Mouse (Mus musculus) testis, adult 2 months (tissue): ENCODE measurements around the gene Upb1. TPM values are rescaled to one million over a fixed set of nuclear protein-coding genes. Genes with fewer than 3 reads are reported as not detected.

ENCODE experiments used
- H3K27ac ChIP-seq: fragments of 200-500 bp; 2 replicates; pipeline ENCODE4 v1.5.1; 2012; ENCODE audit warnings: low read depth, low read length; ENCODE audit not compliant: control insufficient read depth, insufficient read depth
- H3K27me3 ChIP-seq: fragments of 200-500 bp; 2 replicates; pipeline ENCODE4 v1.6.1; 2012; ENCODE audit warnings: mild to moderate bottlenecking, low read length, moderate library complexity; ENCODE audit not compliant: control insufficient read depth, insufficient read depth
- H3K36me3 ChIP-seq: fragments of 200-500 bp; 2 replicates; pipeline ENCODE4 v1.6.1; 2012; ENCODE audit warnings: mild to moderate bottlenecking, low read length; ENCODE audit not compliant: control insufficient read depth, insufficient read depth
- H3K4me1 ChIP-seq: fragments of 200-500 bp; 2 replicates; pipeline ENCODE4 v1.6.1; 2012; ENCODE audit warnings: low read length; ENCODE audit not compliant: control insufficient read depth, insufficient read depth
- H3K4me3 ChIP-seq: fragments of 200-500 bp; 2 replicates; pipeline ENCODE4 v1.5.1; 2012; ENCODE audit warnings: low read depth, mild to moderate bottlenecking, low read length, moderate library complexity, mixed read lengths; ENCODE audit not compliant: control insufficient read depth
- CTCF ChIP-seq: fragments of 200-500 bp; IDR thresholded peaks from 2 replicates; pipeline ENCODE4 v1.5.1; 2012; ENCODE audit warnings: low read depth, mild to moderate bottlenecking, inconsistent platforms, low read length, moderate library complexity; ENCODE audit not compliant: control insufficient read depth, insufficient read depth, insufficient replicate concordance
- POLR2A ChIP-seq: fragments of 200-500 bp; IDR thresholded peaks from 2 replicates; pipeline ENCODE4 v1.6.1; 2012; ENCODE audit warnings: low read depth, mild to moderate bottlenecking, inconsistent platforms, low read length, moderate library complexity; ENCODE audit not compliant: control insufficient read depth
- polyA plus RNA-seq: library from polyadenylated mRNA; depleted of rRNA; stranded (reverse); fragments of >200 nt; gene quantifications from 2 replicates; pipeline ENCODE4 v1.2.3, GENCODE M21; 2012

The Upb1 gene
- polyA plus RNA-seq, 1 experiment, result 0.20 TPM

- H3K27me3 ChIP-seq, result no peaks in the 10 kb centered on the region
- H3K36me3 ChIP-seq, result no peaks in the 10 kb centered on the region
- TF ChIP-seq POLR2A (no peak), CTCF (no peak)
Observed at GRCm38 (mm10) chr10:75481703-75482102, 80.8 kb downstream of the Upb1 start.

GRCm38 (mm10) chr10:75482271-75482670 is 81.4 kb downstream of the Upb1 start:
- TF ChIP-seq POLR2A (no peak), CTCF (no peak)
- no peaks in the 10 kb centered on the region for H3K4me1 ChIP-seq

More at GRCm38 (mm10) chr10:75481703-75482102, 80.8 kb downstream of the Upb1 start:
- Histone ChIP-seq H3K27ac (no peak overlapping the region), H3K4me3 (no peak overlapping the region), H3K4me1 (no peaks in the 10 kb centered on the region)

GRCm38 (mm10) chr10:75482919-75483483 is 82.1 kb downstream of the Upb1 start:
- TF ChIP-seq CTCF (no peak), POLR2A (no peak)
- Histone ChIP-seq H3K4me1 (no peaks in the 10 kb centered on the region), H3K27ac (no peak overlapping the region), H3K27me3 (no peaks in the 10 kb centered on the region), H3K4me3 (no peak overlapping the region), H3K36me3 (no peaks in the 10 kb centered on the region)

More at GRCm38 (mm10) chr10:75482271-75482670, 81.4 kb downstream of the Upb1 start:
- no peak overlapping the region for H3K27ac ChIP-seq
- H3K36me3 ChIP-seq, result no peaks in the 10 kb centered on the region
- no peaks in the 10 kb centered on the region for H3K27me3 ChIP-seq
- H3K4me3 ChIP-seq, result no peak overlapping the region

DNA sequence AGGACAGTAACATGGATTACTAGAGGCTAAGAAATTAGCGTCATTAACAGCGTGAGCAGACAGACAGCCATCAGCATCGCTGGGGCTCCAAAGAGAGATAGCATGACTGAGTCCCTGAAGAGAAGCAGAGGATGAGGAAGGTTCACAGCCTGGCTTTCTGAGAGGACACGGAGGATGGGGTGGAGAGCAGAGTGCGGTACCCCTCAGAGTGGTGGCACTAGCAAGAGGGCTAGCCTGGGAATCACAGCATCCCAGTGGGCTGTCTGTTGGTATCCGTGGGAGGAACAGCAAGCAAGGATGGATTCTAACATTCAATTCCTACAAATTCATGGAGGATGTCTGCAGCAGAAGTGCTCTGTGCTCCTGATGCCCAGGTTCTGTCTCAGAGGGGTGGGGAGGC is 83.2 kb downstream of the Upb1 start:
- Histone ChIP-seq H3K27me3 (no peaks in the 10 kb centered on the region), H3K4me3 (no peak overlapping the region), H3K4me1 (no peaks in the 10 kb centered on the region), H3K36me3 (no peaks in the 10 kb centered on the region), H3K27ac (no peak overlapping the region)
- no peak for TF ChIP-seq POLR2A
- no peak for TF ChIP-seq CTCF

DNA sequence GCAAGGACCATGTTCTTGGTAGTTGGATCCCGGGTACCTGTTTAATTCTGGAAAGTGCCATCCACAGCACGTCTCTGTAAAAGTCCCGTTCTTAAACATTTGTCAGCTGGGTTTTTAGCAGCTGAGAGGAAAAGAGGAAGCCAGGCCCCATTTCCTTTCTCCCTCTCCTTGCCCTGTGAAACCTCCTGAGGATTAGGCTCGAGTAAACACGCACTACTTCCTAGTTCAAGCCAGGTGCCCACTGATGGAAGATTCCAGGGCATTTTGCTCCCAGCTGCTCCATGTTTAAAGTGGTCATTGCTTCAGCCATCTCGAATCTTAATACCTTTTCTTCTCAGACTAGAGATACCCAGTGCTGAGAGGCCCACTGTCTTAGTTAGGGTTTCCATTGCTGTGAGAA is 83.9 kb downstream of the Upb1 start:
- TF ChIP-seq CTCF (no peak), POLR2A (no peak)
- no peaks in the 10 kb centered on the region for H3K4me1 ChIP-seq
- no peak overlapping the region for H3K27ac ChIP-seq
- no peak overlapping the region for H3K4me3 ChIP-seq
- no peaks in the 10 kb centered on the region for H3K27me3 ChIP-seq
- H3K36me3 ChIP-seq, result no peaks in the 10 kb centered on the region

GRCm38 (mm10) chr10:75486086-75486979 is 85.4 kb downstream of the Upb1 start:
- H3K4me3 ChIP-seq, result no peak overlapping the region
- no peaks in the 10 kb centered on the region for H3K4me1 ChIP-seq
- TF ChIP-seq CTCF, result peak; percentile 46; the same call in 1 of the 2 replicates
- TF ChIP-seq POLR2A, result no peak
- no peak overlapping the region for H3K27ac ChIP-seq
- H3K27me3 ChIP-seq, result no peaks in the 10 kb centered on the region
- no peaks in the 10 kb centered on the region for H3K36me3 ChIP-seq

DNA sequence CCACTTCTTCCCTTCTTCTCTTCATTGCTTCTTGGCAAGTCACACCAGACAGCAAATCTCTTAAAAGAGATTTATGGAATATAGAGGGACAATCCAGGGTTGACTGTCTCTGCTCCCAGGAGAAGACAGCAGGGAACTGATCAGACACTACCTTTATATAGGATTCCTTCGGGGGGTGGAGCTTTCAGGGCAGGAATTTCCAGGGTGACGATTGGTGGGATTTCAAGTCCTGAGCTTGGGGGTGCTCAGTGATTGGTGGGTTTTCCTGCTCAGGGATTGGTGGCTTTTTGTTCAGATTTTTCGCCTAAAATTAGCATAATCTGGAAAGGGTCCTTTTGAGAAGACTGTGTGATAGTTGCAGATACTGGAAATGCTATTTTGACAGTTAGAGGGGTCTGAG is 86.2 kb downstream of the Upb1 start:
- TF ChIP-seq CTCF (no peak), POLR2A (no peak)
- Histone ChIP-seq H3K27ac (no peak overlapping the region), H3K4me3 (no peak overlapping the region), H3K36me3 (no peaks in the 10 kb centered on the region), H3K27me3 (no peaks in the 10 kb centered on the region), H3K4me1 (no peaks in the 10 kb centered on the region)
